Mouse (Mus musculus) limb, embryonic 14.5 days (tissue): ENCODE data around the gene Fyn. TPM values are rescaled to one million over a fixed set of nuclear protein-coding genes. Genes with fewer than 3 reads are reported as not detected.

Experiments
- ATAC-seq: fragments of 200-750 bp; cut with Nextera tagmentation; 2 replicates; pipeline ENCODE4 v1.8.0; 2017; ENCODE audit warnings: low read depth, moderate number of reproducible peaks, moderate TSS enrichment; ENCODE audit not compliant: low FRiP score
- DNase-seq: peaks from one replicate; pipeline ENCODE4 v3.0.0-alpha.2; 2015; ENCODE audit warnings: low spot score
- H3K27ac ChIP-seq: fragments of 300-500 bp; sonication (generic); replicated peaks from 2 replicates; pipeline ENCODE4 v1.5.1; 2014; ENCODE audit warnings: low read depth, mild to moderate bottlenecking, low read length, moderate library complexity, mixed read lengths
- H3K27me3 ChIP-seq: fragments of 300-500 bp; sonication (generic); 2 replicates; pipeline ENCODE4 v1.6.1; 2014; ENCODE audit warnings: low read length, mixed read lengths; ENCODE audit not compliant: control insufficient read depth, insufficient read depth
- H3K36me3 ChIP-seq: fragments of 300-500 bp; sonication (generic); 2 replicates; pipeline ENCODE4 v1.6.1; 2014; ENCODE audit warnings: mild to moderate bottlenecking, low read length, moderate library complexity, mixed read lengths; ENCODE audit not compliant: control insufficient read depth, insufficient read depth
- H3K4me1 ChIP-seq: fragments of 300-500 bp; sonication (generic); 2 replicates; pipeline ENCODE4 v1.6.1; 2014; ENCODE audit warnings: antibody characterized with exemption, low read length, mixed read lengths; ENCODE audit not compliant: control insufficient read depth, insufficient read depth
- H3K4me2 ChIP-seq: fragments of 300-500 bp; sonication (generic); replicated peaks from 2 replicates; pipeline ENCODE4 v1.6.1; 2014; ENCODE audit warnings: low read depth, mild to moderate bottlenecking, low read length, moderate library complexity; ENCODE audit not compliant: severe bottlenecking
- H3K4me3 ChIP-seq: fragments of 300-500 bp; sonication (generic); replicated peaks from 2 replicates; pipeline ENCODE4 v1.5.1; 2014; ENCODE audit warnings: low read length
- H3K9ac ChIP-seq: fragments of 300-500 bp; sonication (generic); 2 replicates; pipeline ENCODE4 v1.6.1; 2014; ENCODE audit warnings: mild to moderate bottlenecking, low read depth, low read length, moderate library complexity; ENCODE audit not compliant: severe bottlenecking
- H3K9me3 ChIP-seq: fragments of 300-500 bp; sonication (generic); 2 replicates; pipeline ENCODE4 v1.6.1; 2016; ENCODE audit warnings: low read length; ENCODE audit not compliant: control insufficient read depth
- POLR2A ChIP-seq: fragments of 200-500 bp; IDR thresholded peaks from 2 replicates; pipeline ENCODE4 v1.8.0; 2012; ENCODE audit warnings: inconsistent platforms, mild to moderate bottlenecking, moderate library complexity, borderline replicate concordance; ENCODE audit not compliant: insufficient read depth, insufficient read length; ENCODE audit errors: extremely low read depth
- WGBS: fragments of 180-500 bp; shearing (Covaris S2); extraction: QIAGEN DNeasy Blood & Tissue Kit; methylation state at CpG from one replicate; pipeline ENCODE4 v1.1.7; 2014; 5-methylcytosine and 5-hydroxymethylcytosine counted together
- polyA plus RNA-seq, 2 experiments: library from polyadenylated mRNA; depleted of rRNA in 1 of 2; stranded (reverse) in 1 of 2; unstranded in 1 of 2; fragments of >200 nt; fragmentation: Nextera tagmentation in 1 of 2; extraction: Ambion mirVana in 1 of 2; gene quantifications; 2 replicates each; pipeline versions ENCODE4 v1.2.1 to v1.2.3; 2012 to 2014

The Fyn gene
- polyA plus RNA-seq, 2 experiments = 51.5 to 58.4 TPM

DNA sequence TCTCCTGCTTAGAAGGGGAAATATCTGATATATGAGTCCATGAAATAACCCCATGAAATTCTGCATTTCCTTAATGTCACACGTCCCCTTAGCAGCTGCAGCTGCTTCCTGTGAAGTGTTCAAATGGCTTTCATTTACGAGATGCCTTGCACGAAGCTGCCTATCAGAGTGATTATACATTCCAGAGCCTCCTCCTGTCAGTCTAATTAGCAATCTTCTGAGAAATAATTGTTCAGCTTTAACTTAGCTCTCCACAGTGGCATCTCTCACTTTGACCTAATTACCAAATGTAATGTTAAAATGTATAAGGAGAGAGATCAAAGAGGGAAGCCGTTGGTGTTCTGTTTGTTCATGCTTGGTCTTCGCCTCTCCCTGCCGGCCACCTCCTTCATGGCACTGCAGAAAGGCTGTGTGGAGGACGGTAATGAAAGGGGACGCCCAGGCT lies 115.7 kb downstream of the Fyn start:
- TF ChIP-seq POLR2A = no peak
- ATAC-seq (peak; percentile 53; the same call in 1 of the 2 replicates), DNase-seq (peak; percentile 40)
- Histone ChIP-seq H3K4me1 (peaks cover 30% of the 10 kb centered on the region), H3K27ac (no peak overlapping the region), H3K36me3 (no peaks in the 10 kb centered on the region), H3K4me3 (no peak overlapping the region), H3K4me2 (no peak overlapping the region), H3K27me3 (no peaks in the 10 kb centered on the region), H3K9me3 (no peaks in the 10 kb centered on the region), H3K9ac (no peak overlapping the region)
- WGBS = 11% methylated on average over 8 of the region's 8 CpGs

DNA sequence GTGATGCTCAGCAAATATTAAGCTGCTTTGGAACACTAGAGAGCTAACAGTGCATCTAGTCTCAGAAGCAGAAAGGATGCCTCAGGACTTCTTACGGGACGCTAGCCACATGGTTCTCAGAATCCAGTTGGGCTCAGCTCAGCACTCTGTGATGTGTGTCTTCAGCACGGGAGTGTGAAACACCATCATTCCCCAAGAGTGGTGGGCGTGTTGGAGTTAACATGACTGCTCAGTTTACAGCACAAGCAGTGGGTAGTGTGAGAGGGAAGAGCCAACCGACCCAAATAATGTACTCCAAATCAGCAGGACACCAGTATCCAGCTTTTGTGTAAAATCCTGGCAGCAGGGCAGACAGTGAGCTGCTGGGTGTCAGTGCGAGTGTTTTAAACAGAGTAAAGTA lies 116.2 kb downstream of the Fyn start:
- ATAC-seq (no peak), DNase-seq (no peak)
- Histone ChIP-seq H3K4me1 (peaks cover 30% of the 10 kb centered on the region), H3K27ac (no peak overlapping the region), H3K9ac (no peak overlapping the region), H3K4me2 (no peak overlapping the region), H3K36me3 (no peaks in the 10 kb centered on the region), H3K9me3 (no peaks in the 10 kb centered on the region), H3K4me3 (no peak overlapping the region), H3K27me3 (no peaks in the 10 kb centered on the region)
- TF ChIP-seq POLR2A = no peak
- 36% methylated on average over 6 of the region's 6 CpGs for WGBS

- TF ChIP-seq POLR2A = no peak
- DNase-seq (no peak), ATAC-seq (no peak)
- WGBS = 86% methylated on average over 4 of the region's 4 CpGs
- Histone ChIP-seq H3K27ac (no peak overlapping the region), H3K4me3 (no peak overlapping the region), H3K9ac (no peak overlapping the region), H3K4me1 (peaks cover 30% of the 10 kb centered on the region), H3K9me3 (no peaks in the 10 kb centered on the region), H3K36me3 (no peaks in the 10 kb centered on the region), H3K4me2 (no peak overlapping the region), H3K27me3 (no peaks in the 10 kb centered on the region)
Measured at GRCm38 (mm10) chr10:39485939-39486338, 117.3 kb downstream of the Fyn start.

GRCm38 (mm10) chr10:39486501-39487450 lies 118.1 kb downstream of the Fyn start:
- no peak for TF ChIP-seq POLR2A
- no peaks in the 10 kb centered on the region for H3K36me3 ChIP-seq
- H3K9ac ChIP-seq = no peak overlapping the region
- DNase-seq (no peak), ATAC-seq (no peak)
- peaks cover 30% of the 10 kb centered on the region for H3K4me1 ChIP-seq
- WGBS = 35% methylated on average over 11 of the region's 11 CpGs
- H3K27me3 ChIP-seq = no peaks in the 10 kb centered on the region
- H3K4me3 ChIP-seq = no peak overlapping the region
- H3K9me3 ChIP-seq = no peaks in the 10 kb centered on the region
- H3K4me2 ChIP-seq = no peak overlapping the region
- no peak overlapping the region for H3K27ac ChIP-seq

DNA sequence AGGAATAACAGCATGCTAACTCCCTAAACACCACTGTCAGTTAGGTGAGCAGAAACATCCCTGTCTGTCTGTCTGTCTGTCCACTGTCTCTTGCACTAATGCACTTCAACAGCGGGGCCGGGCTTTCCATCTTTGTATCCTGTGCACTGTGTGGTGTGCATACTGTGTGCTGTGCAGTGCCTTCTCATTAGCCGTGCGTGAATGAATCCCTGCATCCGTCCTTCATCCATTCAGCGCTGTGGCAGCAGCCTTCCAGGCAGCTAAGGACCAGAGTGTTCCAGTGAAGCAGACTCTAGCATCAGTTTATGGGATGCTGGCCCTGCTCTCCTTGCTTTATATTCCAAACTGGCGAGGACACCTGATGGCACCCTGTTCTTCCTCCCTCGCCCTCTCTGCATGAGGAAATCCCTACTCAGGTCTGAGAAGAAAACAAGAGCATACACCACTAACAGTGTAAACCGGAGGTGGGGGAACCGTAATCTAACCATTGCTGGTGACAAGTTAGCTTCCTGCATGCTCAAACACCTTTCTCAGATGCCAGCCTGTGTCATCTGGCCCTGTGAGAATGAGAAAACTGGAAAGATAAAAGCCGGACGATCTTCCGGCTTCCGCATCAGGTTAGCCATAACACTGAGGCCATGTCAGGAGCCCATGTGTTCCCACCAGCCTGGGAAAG lies 119.2 kb downstream of the Fyn start:
- Histone ChIP-seq H3K36me3 (no peaks in the 10 kb centered on the region), H3K4me3 (no peak overlapping the region), H3K27me3 (no peaks in the 10 kb centered on the region), H3K27ac (no peak overlapping the region), H3K9ac (no peak overlapping the region), H3K9me3 (no peaks in the 10 kb centered on the region), H3K4me2 (no peak overlapping the region), H3K4me1 (peaks cover 30% of the 10 kb centered on the region)
- ATAC-seq (no peak), DNase-seq (no peak)
- WGBS = 85% methylated on average over 14 of the region's 14 CpGs
- no peak for TF ChIP-seq POLR2A
